Mouse (Mus musculus) CH12.LX (cell line): Measurements from ENCODE around the gene Gm21885. TPM values are rescaled to one million over a fixed set of nuclear protein-coding genes. Genes with fewer than 3 reads are reported as not detected.

Experiments used
- DNase-seq: peaks from one replicate; pipeline ENCODE4 v3.0.0-alpha.2; 2013; ENCODE audit errors: extremely low read depth
- H3K27ac ChIP-seq: 2 replicates; pipeline ENCODE4 v1.5.1; 2012; ENCODE audit warnings: low read depth, mild to moderate bottlenecking, control low read depth, moderate library complexity; ENCODE audit not compliant: insufficient read depth
- H3K27me3 ChIP-seq: replicated peaks from 2 replicates; pipeline ENCODE3; 2012; ENCODE audit warnings: inconsistent platforms
- H3K36me3 ChIP-seq, 2 experiments: replicated peaks in 1 of 2; 2 replicates each; pipeline versions ENCODE3 to v1.6.1; 2012; ENCODE audit warnings: inconsistent platforms in 1 of 2, low read length in 1 of 2, mild to moderate bottlenecking in 1 of 2, mixed read lengths in 1 of 2, moderate library complexity in 1 of 2; ENCODE audit not compliant: control insufficient read depth in 1 of 2, insufficient read depth in 1 of 2
- H3K4me1 ChIP-seq, 2 experiments: 2 replicates each; pipeline ENCODE4 v1.6.1; 2012; ENCODE audit warnings: inconsistent platforms in 1 of 2, moderate library complexity in 1 of 2; ENCODE audit not compliant: insufficient read depth in 2 of 2, control insufficient read depth in 1 of 2
- H3K4me2 ChIP-seq: 2 replicates; pipeline ENCODE4 v1.6.1; 2012; ENCODE audit warnings: low read depth, mild to moderate bottlenecking, control low read depth; ENCODE audit not compliant: poor library complexity, insufficient read depth, severe bottlenecking
- H3K4me3 ChIP-seq, 3 experiments: fragments of 150-350 bp in 1 of 3; sonication (generic) in 1 of 3; replicated peaks in 1 of 3; 2 replicates each; pipeline versions ENCODE3 to v1.5.1; 2011 to 2012; ENCODE audit warnings: low read depth in 2 of 3, low read length in 2 of 3, mild to moderate bottlenecking in 2 of 3, moderate library complexity in 2 of 3, control low read depth in 1 of 3, improper control_type of control experiment in 1 of 3, inconsistent platforms in 1 of 3, mixed read lengths in 1 of 3; ENCODE audit not compliant: poor library complexity in 1 of 3
- H3K79me2 ChIP-seq: replicated peaks from 2 replicates; pipeline ENCODE4 v1.6.1; 2012; ENCODE audit warnings: mild to moderate bottlenecking, moderate library complexity; ENCODE audit not compliant: control insufficient read depth, poor library complexity, insufficient read depth, severe bottlenecking; ENCODE audit errors: extremely low read depth
- H3K9ac ChIP-seq: 2 replicates; pipeline ENCODE4 v1.6.1; 2012; ENCODE audit warnings: low read depth, mild to moderate bottlenecking, control low read depth, moderate library complexity; ENCODE audit not compliant: insufficient read depth
- H3K9me3 ChIP-seq: replicated peaks from 2 replicates; pipeline ENCODE3; 2012; ENCODE audit warnings: low read length, inconsistent platforms, mixed read lengths
- BHLHE40 ChIP-seq: IDR thresholded peaks from 2 replicates; pipeline ENCODE4 v1.6.1; 2011; ENCODE audit warnings: mild to moderate bottlenecking, low read depth, low read length, improper control_type of control experiment
- CTCF ChIP-seq, 2 experiments: IDR thresholded peaks in 1 of 2; conservative IDR thresholded peaks in 1 of 2; 2 replicates each; pipeline ENCODE4 v1.5.1; 2011 to 2012; ENCODE audit warnings: low read depth in 2 of 2, low read length in 2 of 2, improper control_type of control experiment in 1 of 2, inconsistent platforms in 1 of 2, mild to moderate bottlenecking in 1 of 2, moderate library complexity in 1 of 2
- ETS1 ChIP-seq: conservative IDR thresholded peaks from 2 replicates; pipeline ENCODE4 v1.6.1; 2012; ENCODE audit warnings: low read depth, mild to moderate bottlenecking, inconsistent platforms, low read length, improper control_type of control experiment, moderate library complexity
- HCFC1 ChIP-seq: IDR thresholded peaks from 2 replicates; pipeline ENCODE4 v1.6.1; 2012; ENCODE audit warnings: low read depth, mild to moderate bottlenecking, inconsistent platforms, low read length, improper control_type of control experiment
- KAT2A ChIP-seq: IDR thresholded peaks from 2 replicates; pipeline ENCODE4 v1.6.1; 2012; ENCODE audit warnings: low read length, improper control_type of control experiment, inconsistent platforms; ENCODE audit not compliant: insufficient replicate concordance
- MAX ChIP-seq: IDR thresholded peaks from 2 replicates; pipeline ENCODE4 v1.6.1; 2011; ENCODE audit warnings: low read length, improper control_type of control experiment
- MXI1 ChIP-seq: IDR thresholded peaks from 2 replicates; pipeline ENCODE4 v1.6.1; 2011; ENCODE audit warnings: mild to moderate bottlenecking, low read depth, low read length, improper control_type of control experiment
- NRF1 ChIP-seq: IDR thresholded peaks from 2 replicates; pipeline ENCODE4 v1.6.1; 2014; ENCODE audit warnings: low read depth, mild to moderate bottlenecking, inconsistent platforms, low read length, improper control_type of control experiment, moderate library complexity
- PAX5 ChIP-seq: IDR thresholded peaks from 2 replicates; pipeline ENCODE4 v1.6.1; 2012; ENCODE audit warnings: low read length, inconsistent platforms, mixed read lengths
- RAD21 ChIP-seq: IDR thresholded peaks from 2 replicates; pipeline ENCODE4 v1.6.1; 2011; ENCODE audit warnings: low read depth, mild to moderate bottlenecking, low read length, improper control_type of control experiment, moderate library complexity
- SIN3A ChIP-seq: IDR thresholded peaks from 2 replicates; pipeline ENCODE4 v1.6.1; 2012; ENCODE audit warnings: low read length, improper control_type of control experiment, inconsistent platforms
- TBP ChIP-seq: conservative IDR thresholded peaks from 2 replicates; pipeline ENCODE4 v1.6.1; 2011; ENCODE audit warnings: low read depth, low read length, improper control_type of control experiment
- USF1 ChIP-seq: IDR thresholded peaks from 2 replicates; pipeline ENCODE4 v1.6.1; 2014; ENCODE audit warnings: low read depth, mild to moderate bottlenecking, inconsistent platforms, low read length, improper control_type of control experiment
- ZC3H11A ChIP-seq: IDR thresholded peaks from 2 replicates; pipeline ENCODE4 v1.6.1; 2012; ENCODE audit warnings: low read depth, mild to moderate bottlenecking, inconsistent platforms, low read length, improper control_type of control experiment
- ZKSCAN1 ChIP-seq: IDR thresholded peaks from 2 replicates; pipeline ENCODE4 v1.6.1; 2012; ENCODE audit warnings: low read depth, inconsistent platforms, low read length, improper control_type of control experiment, borderline replicate concordance
- dilution Hi-C: fragments of 300-500 bp; cut with MboI; formaldehyde crosslinking; loops from 2 replicates; pipeline ENCODE4 v1.14.3; 2020; ENCODE audit warnings: low sequenced_read_pairs; ENCODE audit not compliant: extremely low pct_unique_long_range_greater_than_20kb, extremely low pct_ligation_motif_present
- in situ Hi-C: fragments of 300-500 bp; cut with MboI; formaldehyde crosslinking; loops from 3 replicates; pipeline ENCODE4 v1.14.3; 2019; ENCODE audit warnings: low sequenced_read_pairs, low pct_ligation_motif_present, low pct_unique_long_range_greater_than_20kb, mixed read lengths
- polyA plus RNA-seq: library from polyadenylated mRNA; unstranded; fragments of >175 nt; gene quantifications from 2 replicates; pipeline ENCODE4 v1.2.1, GENCODE M21; 2012; ENCODE audit warnings: low read depth; ENCODE audit not compliant: insufficient read length
- total RNA-seq, 2 experiments: library from RNA; depleted of rRNA; stranded (reverse); fragments of 300-350 nt in 1 of 2; fragments of >200 nt in 1 of 2; gene quantifications; 2 replicates each; pipeline ENCODE4 v1.2.3; 2012 to 2014

The Gm21885 gene
- total and polyA plus RNA-seq, 3 experiments: 0.21 to 0.30 TPM; not detected in 1

DNA sequence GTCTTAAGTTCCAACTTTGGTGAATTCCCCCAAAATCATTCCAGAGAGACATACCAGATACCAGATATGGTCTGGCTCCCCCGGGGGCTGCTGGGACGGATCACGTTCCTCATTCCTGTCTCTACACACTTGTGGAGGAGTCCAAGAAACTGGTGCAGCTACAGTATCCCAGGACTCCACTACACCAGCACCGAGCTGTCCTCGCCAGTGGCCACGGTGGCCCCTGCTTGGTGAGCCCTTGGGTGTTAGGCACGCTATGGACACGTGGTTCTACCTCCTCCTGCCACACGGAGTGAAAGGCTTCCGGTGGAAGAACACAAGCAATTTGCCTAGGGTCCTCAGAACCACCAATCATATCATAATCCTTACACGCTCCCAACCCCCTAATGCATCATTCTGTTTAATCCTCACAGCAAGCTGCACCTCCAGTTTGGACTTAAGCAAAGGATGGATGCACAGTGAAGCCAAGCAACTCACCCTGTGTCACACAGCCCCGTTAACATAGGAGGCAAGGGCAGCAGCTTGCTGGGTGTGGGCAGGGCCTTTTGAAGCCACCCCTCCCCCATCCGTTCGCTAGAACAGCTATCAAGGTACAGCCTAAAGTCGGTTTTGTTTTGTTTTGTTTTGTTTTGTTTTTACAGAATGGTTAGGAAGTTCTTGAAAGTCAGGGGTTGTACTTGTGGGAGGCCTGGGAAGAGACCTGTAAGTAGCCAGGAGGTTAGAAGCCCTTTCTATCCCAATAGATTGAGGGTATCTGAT, 38.1 kb upstream of the Gm21885 start:
- Histone ChIP-seq H3K36me3 (no peaks in the 10 kb centered on the region), H3K4me1 (peaks cover 0 to 8% of the 10 kb centered on the region in 2 experiments; a peak in 3 of 4 replicates), H3K27ac (no peak overlapping the region), H3K9me3 (no peaks in the 10 kb centered on the region), H3K4me2 (no peak overlapping the region), H3K4me3 (no peak overlapping the region), H3K27me3 (peaks cover 2% of the 10 kb centered on the region), H3K9ac (no peak overlapping the region), H3K79me2 (no peaks in the 10 kb centered on the region)
- DNase-seq: no peak
- in situ Hi-C loops (no loop called here), dilution Hi-C loops (no loop called here)
- TF ChIP-seq HCFC1 (no peak), USF1 (no peak), RAD21 (no peak), MAX (no peak), BHLHE40 (no peak), ZC3H11A (no peak), ZKSCAN1 (no peak), CTCF (conservative IDR thresholded peaks at IDR 0.05 in 1 of 2, IDR thresholded peaks at IDR 0.05 in 1 of 2; ENCODE audit: low read depth in 2 of 2, low read length in 2 of 2) (no peak)

DNA sequence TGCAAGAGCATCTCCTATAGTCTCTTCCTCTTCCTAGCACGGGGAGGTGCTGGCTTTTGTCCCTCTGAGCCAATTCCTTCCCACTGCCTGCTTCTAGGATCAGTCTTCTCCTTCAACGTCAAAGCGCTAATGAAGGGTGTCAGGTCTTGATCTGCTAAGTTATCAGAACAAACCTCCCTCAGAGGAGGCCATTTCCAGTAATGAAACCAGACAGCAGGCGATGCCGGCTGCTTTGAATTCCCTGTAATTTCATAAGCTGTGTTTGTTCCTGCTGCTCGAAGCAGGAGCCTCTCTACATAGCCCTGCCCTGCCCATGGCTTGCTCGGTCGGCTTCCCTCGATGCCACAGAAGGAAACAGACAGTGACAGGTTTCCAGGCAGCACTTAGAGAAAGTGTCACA, 37.3 kb upstream of the Gm21885 start:
- in situ Hi-C loops (no loop called here), dilution Hi-C loops (no loop called here)
- H3K9me3 ChIP-seq: no peaks in the 10 kb centered on the region
- H3K4me2 ChIP-seq: no peak overlapping the region
- no peaks in the 10 kb centered on the region for H3K36me3 ChIP-seq
- no peak for DNase-seq
- H3K4me1 ChIP-seq: peaks cover 0 to 6% of the 10 kb centered on the region in 2 experiments; a peak in 3 of 4 replicates
- H3K27me3 ChIP-seq: peaks cover 3% of the 10 kb centered on the region
- TF ChIP-seq PAX5 (no peak), SIN3A (no peak), TBP (no peak), KAT2A (no peak), MXI1 (no peak), USF1 (no peak), NRF1 (no peak), ETS1 (no peak), HCFC1 (no peak)
- TF ChIP-seq, all 38 proteins: peak for 0
- Histone ChIP-seq H3K79me2 (no peaks in the 10 kb centered on the region), H3K9ac (no peak overlapping the region), H3K27ac (no peak overlapping the region), H3K4me3 (no peak overlapping the region)
